Mouse (Mus musculus) liver, embryonic 14 days (tissue): ENCODE measurements around the gene Uba1y. TPM values are rescaled to one million over a fixed set of nuclear protein-coding genes. Genes with fewer than 3 reads are reported as not detected.

Experiments
- polyA plus RNA-seq: library from polyadenylated mRNA; depleted of rRNA; stranded (reverse); fragments of >200 nt; gene quantifications from 2 replicates; pipeline ENCODE4 v1.2.3, GENCODE M21; 2012; rRNA removed

Gene Uba1y
- not detected in 2 replicates for polyA plus RNA-seq

DNA sequence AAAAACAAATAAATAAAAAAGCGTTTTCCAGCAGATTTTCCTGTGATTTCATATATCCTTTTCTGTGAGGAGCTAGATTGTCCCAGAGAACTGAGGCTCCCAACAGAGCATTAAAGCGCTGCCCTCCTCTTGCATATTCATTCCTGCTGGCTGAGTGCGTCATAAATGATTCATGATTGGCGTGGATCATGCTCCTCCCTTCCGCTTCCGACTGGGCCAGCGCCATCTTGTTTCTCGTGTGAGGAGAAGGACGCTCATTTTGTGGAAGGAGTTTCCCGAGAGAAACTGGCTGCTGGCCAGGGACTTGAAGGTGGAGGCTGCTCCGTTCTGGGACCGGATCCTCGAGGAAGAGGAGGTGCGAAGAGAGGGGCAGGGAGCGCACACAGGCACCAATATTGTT lies at the start of gene Uba1y:
Gene Uba1y, plus strand, starts transcription at position 254 of the 400 bp plus-strand sequence.

DNA sequence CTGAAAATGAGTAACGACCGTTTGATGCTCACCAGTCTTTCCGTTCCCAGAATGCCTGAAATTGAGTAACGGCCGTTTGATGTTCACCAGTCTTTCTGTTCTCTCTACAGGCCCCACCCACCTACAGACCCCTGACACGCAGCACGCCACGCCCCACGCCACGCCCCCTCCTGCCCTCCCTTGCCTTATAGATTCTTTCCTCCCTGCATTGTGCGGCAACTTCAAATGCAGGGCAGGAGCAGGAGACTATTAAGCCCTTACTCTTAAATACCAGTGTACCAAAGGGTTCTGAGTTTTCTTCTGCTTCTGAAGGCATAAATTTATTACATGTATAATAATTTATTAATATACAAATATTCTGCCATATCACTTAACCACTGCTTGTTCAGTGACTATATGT lies 21.1 kb upstream of the Uba1y start, which contains the start of gene Zfy1:
Gene Zfy1, minus strand, starts transcription at position 101 of the 400 bp plus-strand sequence.

Other genes starting within 250 kb of the Uba1y start
- not detected in 2 replicates for gene Zfy1, start 21.2 kb upstream of the Uba1y start, polyA plus RNA-seq
- 0.98 and 3.5 TPM in 2 replicates for gene Kdm5d, start 79.1 kb downstream of the Uba1y start, polyA plus RNA-seq
- 4.8 and 20.1 TPM in 2 replicates for gene Eif2s3y, start 191.9 kb downstream of the Uba1y start, polyA plus RNA-seq